Mouse (Mus musculus) adipocyte (in vitro differentiated cells): ENCODE data around the gene Cacng1.
A peak's percentile ranks its signal among the peaks of the same experiment; 100 is the strongest.

Experiments used
- DNase-seq: peaks from one replicate; pipeline ENCODE4 v3.0.0-alpha.2; 2016; ENCODE audit warnings: low spot score

The Cacng1 gene

GRCm38 (mm10) chr11:107716332-107716938 is at the start of gene Cacng1:
Gene Cacng1 (minus strand): TSS chr11:107716522.
- no peak for DNase-seq

GRCm38 (mm10) chr11:107762688-107763460 is 46.6 kb upstream of the Cacng1 start:
- no peak for DNase-seq

- DNase-seq, result no peak
Observed at GRCm38 (mm10) chr11:107761790-107762500, 45.6 kb upstream of the Cacng1 start.

GRCm38 (mm10) chr11:107760001-107760400 is 43.7 kb upstream of the Cacng1 start:
- no peak for DNase-seq

GRCm38 (mm10) chr11:107759516-107759915 is 43.2 kb upstream of the Cacng1 start:
- no peak for DNase-seq

GRCm38 (mm10) chr11:107749114-107749513 is 32.8 kb upstream of the Cacng1 start:
- no peak for DNase-seq

- DNase-seq, result no peak
Observed at GRCm38 (mm10) chr11:107748243-107749035, 32.1 kb upstream of the Cacng1 start.

DNA sequence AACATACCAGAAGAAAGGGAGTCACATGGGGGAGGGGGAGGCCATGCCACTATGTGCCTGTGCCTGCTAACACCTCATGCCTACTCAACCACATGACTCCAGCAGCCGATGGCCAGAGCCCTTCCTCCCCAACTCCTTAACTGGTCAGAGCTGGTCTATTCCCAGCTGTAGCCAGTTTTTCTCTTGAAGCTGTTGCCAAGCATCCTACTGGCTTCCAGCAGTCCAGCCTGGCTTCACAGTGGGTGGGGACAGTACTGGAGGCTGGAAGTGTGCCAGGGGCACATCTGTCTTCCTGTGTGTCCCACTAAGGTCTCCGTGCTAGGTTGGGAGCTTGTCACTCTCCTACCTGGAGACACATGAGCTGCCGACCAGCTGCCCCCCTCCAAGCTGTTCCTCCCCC is 26.8 kb upstream of the Cacng1 start:
- DNase-seq, result peak; percentile 44

- DNase-seq, result no peak
Observed at GRCm38 (mm10) chr11:107738418-107739099, 22.2 kb upstream of the Cacng1 start.

DNA sequence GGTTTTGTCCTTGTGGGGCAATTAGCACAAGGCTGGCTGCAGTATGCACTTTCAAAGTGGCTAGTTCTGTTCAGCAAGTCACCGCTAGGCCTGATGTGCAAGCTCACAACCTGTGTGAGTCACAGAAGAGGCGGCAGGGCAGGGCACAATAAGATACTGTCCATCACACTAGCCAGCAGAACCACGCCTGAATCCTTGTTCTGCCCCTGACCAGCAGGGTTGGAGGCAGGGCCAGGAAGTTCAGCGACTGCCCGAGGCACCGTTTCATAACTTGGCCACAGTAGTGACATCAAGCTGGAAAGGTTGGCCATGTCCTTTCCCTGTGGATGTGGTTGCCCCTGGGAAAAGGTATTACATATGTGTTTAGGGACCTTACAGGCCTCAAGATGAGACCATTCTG is 21.6 kb upstream of the Cacng1 start:
- DNase-seq, result peak; percentile 18

GRCm38 (mm10) chr11:107734133-107734532 is 17.8 kb upstream of the Cacng1 start:
- DNase-seq, result peak; percentile 92

- peak; percentile 80 for DNase-seq
Observed at GRCm38 (mm10) chr11:107731498-107731897, 15.2 kb upstream of the Cacng1 start.

DNA sequence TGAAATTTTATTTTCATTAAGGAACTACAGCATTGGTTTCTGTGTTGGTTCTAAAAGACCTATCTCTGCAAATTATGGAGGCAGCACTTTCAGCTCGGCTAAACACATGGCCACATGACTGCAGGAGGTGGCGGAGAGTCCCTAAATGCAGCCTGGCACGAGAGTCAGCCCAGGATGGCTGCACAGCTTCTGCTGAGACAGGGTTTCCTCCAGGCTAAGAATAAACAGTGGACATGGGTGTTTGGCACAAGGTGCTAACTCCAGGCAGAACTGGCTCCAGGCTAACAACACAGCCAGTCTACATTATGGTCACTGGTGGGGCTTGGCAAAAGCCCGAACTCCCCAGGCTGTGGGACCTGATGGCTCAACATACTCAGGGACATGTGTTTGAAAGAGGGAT is 14.6 kb upstream of the Cacng1 start:
- DNase-seq, result peak; percentile 55

GRCm38 (mm10) chr11:107729141-107729540 is 12.8 kb upstream of the Cacng1 start:
- no peak for DNase-seq

- DNase-seq, result peak; percentile 37
Observed at GRCm38 (mm10) chr11:107728073-107728863, 11.9 kb upstream of the Cacng1 start.

DNA sequence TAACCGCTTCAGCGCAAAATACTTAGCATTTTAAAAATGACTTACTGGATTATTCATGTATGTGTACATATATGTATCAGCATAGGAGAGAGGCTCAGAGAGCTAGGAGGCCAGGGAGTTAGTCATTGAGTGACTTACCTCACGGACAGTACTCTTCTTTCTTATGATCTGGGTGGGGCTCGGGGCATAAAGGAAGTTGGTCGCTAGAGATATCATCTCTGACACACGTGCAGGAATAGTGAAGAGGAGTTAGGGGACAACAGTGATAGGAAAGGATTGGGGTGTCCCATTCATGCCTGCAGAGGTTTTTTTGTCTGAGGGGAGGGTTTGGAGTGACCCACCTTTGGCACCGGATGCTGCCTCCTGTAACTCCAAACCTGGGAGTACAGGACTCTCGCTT is 8.3 kb upstream of the Cacng1 start:
- DNase-seq, result no peak

DNA sequence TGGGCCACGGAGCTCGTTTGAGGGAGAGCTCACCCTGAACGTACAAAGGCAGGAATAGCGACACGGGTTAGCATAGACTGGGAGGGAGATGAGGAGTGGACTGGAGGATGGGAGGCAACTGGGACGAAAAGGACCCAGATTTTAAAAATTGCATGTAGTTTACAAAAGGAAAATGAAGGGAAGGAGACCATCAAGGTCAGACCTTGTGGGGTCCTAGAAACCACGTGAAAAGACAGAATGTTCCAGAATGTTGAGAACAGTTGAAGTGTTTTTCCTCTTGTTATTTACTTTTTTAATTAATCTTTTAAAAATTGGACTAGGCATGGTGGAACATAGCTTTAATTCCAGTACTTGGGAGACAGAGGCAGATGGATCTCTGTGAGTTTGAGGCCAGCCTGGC is 4.7 kb upstream of the Cacng1 start:
- DNase-seq, result no peak

GRCm38 (mm10) chr11:107720264-107721021 is 4.1 kb upstream of the Cacng1 start:
- DNase-seq, result no peak

DNA sequence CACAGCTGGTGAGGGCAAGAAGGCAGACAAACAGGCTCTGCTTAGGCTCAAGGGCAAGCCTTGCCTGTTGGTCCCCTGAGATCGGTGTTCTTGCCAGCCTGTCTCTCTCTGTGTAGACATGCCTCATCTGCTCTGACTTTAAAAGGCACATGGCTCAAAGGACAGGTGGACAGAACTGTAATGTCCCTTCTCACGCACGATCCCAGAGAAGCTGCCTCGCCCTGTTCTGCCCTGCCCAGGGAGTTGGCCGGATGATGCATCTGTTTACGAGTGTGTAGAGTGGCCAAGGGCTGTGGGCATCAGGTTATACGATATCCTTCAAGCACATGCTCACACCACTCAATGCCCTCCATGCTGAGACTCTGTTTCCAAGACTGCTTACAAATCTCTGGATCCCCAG is 2.0 kb downstream of the Cacng1 start:
- DNase-seq, result no peak

DNA sequence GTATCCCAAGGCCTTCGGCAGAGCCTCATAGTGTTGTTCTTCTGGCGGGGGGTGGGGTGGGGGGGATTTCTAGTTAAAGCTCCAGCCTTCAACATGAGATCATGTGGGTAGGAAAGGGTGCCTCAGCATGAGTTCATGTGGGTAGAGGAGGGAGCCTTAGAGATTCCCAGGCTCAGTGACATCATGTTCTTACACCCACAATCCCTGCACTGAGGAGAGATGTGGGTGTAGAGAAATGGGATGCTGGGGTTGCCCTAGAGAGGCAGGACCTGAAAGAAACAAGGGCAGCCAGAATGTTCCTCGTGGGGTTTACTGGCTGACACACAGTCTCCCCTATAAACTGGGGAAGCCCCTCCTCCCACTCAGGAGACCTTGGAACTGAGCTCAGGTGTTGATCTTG is 5.9 kb downstream of the Cacng1 start:
- no peak for DNase-seq
